Mouse (Mus musculus) monocyte, adult 5-6 weeks (primary cell): ENCODE results near the gene Zfp488. TPM values are rescaled to one million over a fixed set of nuclear protein-coding genes. Genes with fewer than 3 reads are reported as not detected.

ENCODE experiments used
- ATAC-seq: fragments of 153-309, 156-312 bp; replicated peaks from 2 replicates; pipeline ENCODE4 v1.8.0; 2017; ENCODE audit warnings: mild to moderate bottlenecking; ENCODE audit not compliant: low TSS enrichment, insufficient number of reproducible peaks, severe bottlenecking, poor library complexity, low FRiP score
- total RNA-seq: library from RNA; stranded (forward); fragments of 200-1000, 200-491, 200-594 nt; gene quantifications from 3 replicates; pipeline ENCODE4 v1.2.3, GENCODE M21; 2017

The Zfp488 gene
- total RNA-seq, result not detected in 3 replicates

- no peak for ATAC-seq
These were observed at the start of gene Zfp488 for GRCm38 (mm10) chr14:33978604-33979059. Gene Zfp488 (minus strand): TSS chr14:33978764.

GRCm38 (mm10) chr14:34026710-34027109, 48.1 kb upstream of the Zfp488 start:
- no peak for ATAC-seq

- ATAC-seq, result no peak
These were observed 38.4 kb upstream of the Zfp488 start for GRCm38 (mm10) chr14:34016938-34017337.

- no peak for ATAC-seq
These were observed 37.8 kb upstream of the Zfp488 start, which contains the start of gene Gm5460 for GRCm38 (mm10) chr14:34016381-34016780. Gene Gm5460 (plus strand): TSS chr14:34016758.

GRCm38 (mm10) chr14:34015063-34015462, 36.5 kb upstream of the Zfp488 start, which contains the start of gene Gm30083:
Gene Gm30083 (minus strand): TSS chr14:34015182.
- no peak for ATAC-seq

GRCm38 (mm10) chr14:34002358-34002757, 23.8 kb upstream of the Zfp488 start:
- ATAC-seq, result no peak

- ATAC-seq, result no peak
These were observed 22.9 kb upstream of the Zfp488 start for GRCm38 (mm10) chr14:34001445-34001844.

- ATAC-seq, result no peak
These were observed 21.5 kb upstream of the Zfp488 start for GRCm38 (mm10) chr14:34000076-34000475.

- no peak for ATAC-seq
These were observed 18.9 kb upstream of the Zfp488 start for GRCm38 (mm10) chr14:33997427-33997826.

- ATAC-seq, result no peak
These were observed 15.1 kb upstream of the Zfp488 start for GRCm38 (mm10) chr14:33993521-33994289.

GRCm38 (mm10) chr14:33993051-33993450, 14.5 kb upstream of the Zfp488 start:
- ATAC-seq, result no peak

- ATAC-seq, result no peak
These were observed 13.4 kb upstream of the Zfp488 start for GRCm38 (mm10) chr14:33991971-33992370.

- no peak for ATAC-seq
These were observed 10.6 kb upstream of the Zfp488 start for GRCm38 (mm10) chr14:33989201-33989600.

- no peak for ATAC-seq
These were observed 816 bp downstream of the Zfp488 start for GRCm38 (mm10) chr14:33977748-33978147.

GRCm38 (mm10) chr14:33974752-33975151, 3.8 kb downstream of the Zfp488 start:
- ATAC-seq, result no peak

- no peak for ATAC-seq
These were observed 5.9 kb downstream of the Zfp488 start for GRCm38 (mm10) chr14:33972679-33973078.

GRCm38 (mm10) chr14:33965675-33966074, 12.9 kb downstream of the Zfp488 start:
- no peak for ATAC-seq

GRCm38 (mm10) chr14:33959341-33959740, 19.2 kb downstream of the Zfp488 start:
- ATAC-seq, result no peak

GRCm38 (mm10) chr14:33958841-33959240, 19.7 kb downstream of the Zfp488 start:
- no peak for ATAC-seq

- no peak for ATAC-seq
These were observed 20.4 kb downstream of the Zfp488 start for GRCm38 (mm10) chr14:33958186-33958585.
